Mouse (Mus musculus) lung, adult 2 months (tissue): ENCODE measurements around the gene Mgrn1.

Source experiments
- CTCF ChIP-seq: fragments of 200-500 bp; IDR thresholded peaks from 2 replicates; pipeline ENCODE4 v1.5.1; 2011; ENCODE audit warnings: mild to moderate bottlenecking, low read length, control low read depth; ENCODE audit not compliant: insufficient read depth
- POLR2A ChIP-seq: fragments of 200-500 bp; IDR thresholded peaks from 2 replicates; pipeline ENCODE4 v1.6.1; 2011; ENCODE audit warnings: low read depth, mild to moderate bottlenecking, control low read depth, low read length, borderline replicate concordance; ENCODE audit errors: extremely low read depth

DNA sequence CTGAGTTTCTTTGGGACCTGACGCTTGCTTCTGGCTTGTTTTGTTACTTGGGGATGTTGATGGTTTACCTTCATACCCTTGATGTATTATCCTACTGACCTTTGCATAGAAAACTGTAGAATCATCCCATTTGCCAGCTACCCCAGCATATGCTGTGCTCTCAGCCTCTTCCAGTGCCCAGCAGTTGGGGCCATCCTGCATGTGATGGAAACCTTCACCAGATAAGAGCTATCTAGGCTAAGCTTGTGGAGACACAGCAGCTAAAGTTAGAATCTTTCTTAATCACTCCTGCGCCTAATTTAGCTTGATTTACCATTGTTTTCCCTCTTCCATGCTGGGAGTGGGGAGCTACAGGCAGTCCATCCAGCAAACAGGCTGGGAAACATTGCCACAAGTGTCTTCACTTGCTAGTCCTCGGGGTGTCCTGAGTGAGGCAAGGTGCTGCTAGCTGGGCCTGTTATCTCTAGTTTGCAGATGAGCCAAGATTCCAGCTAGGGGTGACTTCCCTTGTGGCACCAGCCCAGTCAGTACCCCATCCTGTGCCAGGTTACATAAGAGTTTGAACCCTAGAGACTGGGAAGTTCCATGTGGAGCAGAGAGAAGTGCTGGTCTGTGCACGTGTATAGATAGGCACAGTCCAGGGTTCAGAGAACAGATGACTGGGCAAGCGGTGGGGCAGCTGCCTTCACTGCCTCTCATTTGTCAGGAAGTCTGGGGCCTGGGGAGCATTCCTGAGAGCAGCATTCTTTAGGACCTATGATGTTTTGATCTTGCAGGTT is 10.4 kb downstream of the Mgrn1 start:
- TF ChIP-seq POLR2A: no peak
- no peak for TF ChIP-seq CTCF
